Mouse (Mus musculus): Measurements from ENCODE around the gene Sncb.

Sncb gene

GRCm38 (mm10) chr13:54749061-54749863 lies 17.1 kb downstream of the Sncb start:
- no peak for DNase-seq (ENCODE audit: low spot score in 2 of 2)

GRCm38 (mm10) chr13:54748721-54749060 lies 17.7 kb downstream of the Sncb start:
- no peak for DNase-seq (ENCODE audit: low spot score in 2 of 2)

GRCm38 (mm10) chr13:54748190-54748589 lies 18.2 kb downstream of the Sncb start:
- no peak for DNase-seq (ENCODE audit: low spot score in 2 of 2)

- no peak for DNase-seq (ENCODE audit: low spot score in 2 of 2)
Observed at GRCm38 (mm10) chr13:54746896-54747295, 19.5 kb downstream of the Sncb start.

GRCm38 (mm10) chr13:54746110-54746509 lies 20.3 kb downstream of the Sncb start:
- DNase-seq (ENCODE audit: low spot score in 2 of 2) = no peak

GRCm38 (mm10) chr13:54738213-54738601 lies 28.2 kb downstream of the Sncb start:
- DNase-seq (ENCODE audit: low spot score in 2 of 2) = no peak

- no peak for DNase-seq (ENCODE audit: low spot score in 2 of 2)
Observed at GRCm38 (mm10) chr13:54737488-54738212, 28.7 kb downstream of the Sncb start.

- no peak for DNase-seq (ENCODE audit: low spot score in 2 of 2)
Observed at GRCm38 (mm10) chr13:54736931-54737330, 29.5 kb downstream of the Sncb start.

- no peak for DNase-seq (ENCODE audit: low spot score in 2 of 2)
Observed at GRCm38 (mm10) chr13:54726131-54726530, 40.3 kb downstream of the Sncb start.

GRCm38 (mm10) chr13:54723143-54723542 lies 43.3 kb downstream of the Sncb start:
- no peak for DNase-seq (ENCODE audit: low spot score in 2 of 2)

- peak in 1 of 2 experiments; percentile 17 for DNase-seq (ENCODE audit: low spot score in 2 of 2)
Observed at GRCm38 (mm10) chr13:54716916-54717315, 49.5 kb downstream of the Sncb start.

GRCm38 (mm10) chr13:54714996-54715395 lies 51.4 kb downstream of the Sncb start:
- DNase-seq (ENCODE audit: low spot score in 2 of 2) = no peak

- DNase-seq (ENCODE audit: low spot score in 2 of 2) = no peak
Observed at GRCm38 (mm10) chr13:54714393-54714792, 52.0 kb downstream of the Sncb start.

- DNase-seq (ENCODE audit: low spot score in 2 of 2) = no peak
Observed at GRCm38 (mm10) chr13:54710866-54711265, 55.5 kb downstream of the Sncb start.
